Mouse (Mus musculus): ENCODE data around the gene Misp.

The Misp gene

DNA sequence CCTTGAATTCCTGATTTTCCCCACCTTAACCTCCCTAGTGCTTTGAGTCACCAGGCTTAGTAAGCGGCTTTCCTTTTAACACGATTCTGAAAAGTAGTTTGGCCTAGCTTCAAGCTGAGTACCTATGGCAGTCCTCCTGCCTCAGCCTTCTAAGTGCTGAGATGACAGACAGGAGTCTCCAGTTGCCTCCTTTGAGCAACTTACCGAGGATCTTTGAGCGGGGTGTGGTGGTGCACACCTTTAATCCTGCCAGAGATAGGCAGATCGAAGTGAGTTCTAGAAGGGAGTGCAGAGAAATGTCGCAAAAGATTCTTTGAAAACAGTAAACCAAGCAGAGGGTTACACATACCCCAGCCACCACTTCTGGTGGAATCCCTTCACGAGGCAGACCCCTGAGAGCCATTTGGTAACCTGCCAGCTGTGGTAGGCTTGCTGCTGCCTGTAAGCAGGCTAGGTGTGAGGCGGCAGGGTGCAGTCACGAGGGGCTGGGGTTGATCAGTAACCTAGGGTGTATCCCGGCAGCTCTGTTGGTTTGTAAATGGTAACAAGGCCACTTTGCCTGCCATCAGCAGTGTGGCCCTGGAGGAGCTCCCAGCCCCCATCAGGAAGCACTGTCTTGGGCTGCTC is 34.9 kb downstream of the Misp start:
- DNase-seq (ENCODE audit: low spot score): peak; percentile 53

DNA sequence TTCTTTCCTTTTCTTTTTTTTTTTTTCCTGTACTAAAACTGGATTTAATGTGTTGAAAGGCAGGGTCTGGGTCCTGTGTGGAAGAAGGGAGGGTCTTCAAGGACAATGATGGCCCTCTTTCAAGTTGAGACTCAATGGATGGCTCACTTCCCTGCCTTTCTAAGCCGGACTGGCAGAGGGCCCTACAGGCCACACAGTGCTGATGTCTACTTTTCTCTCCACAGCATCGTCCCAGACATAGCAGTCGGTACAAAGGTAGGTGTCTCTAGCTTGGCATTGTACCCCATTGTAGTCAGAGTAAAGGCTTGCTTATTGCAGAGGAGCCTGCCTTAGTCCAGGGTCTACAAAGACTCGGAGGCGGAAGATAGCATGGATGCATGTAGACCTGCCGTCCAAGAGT is 35.5 kb downstream of the Misp start:
- DNase-seq (ENCODE audit: low spot score): no peak

DNA sequence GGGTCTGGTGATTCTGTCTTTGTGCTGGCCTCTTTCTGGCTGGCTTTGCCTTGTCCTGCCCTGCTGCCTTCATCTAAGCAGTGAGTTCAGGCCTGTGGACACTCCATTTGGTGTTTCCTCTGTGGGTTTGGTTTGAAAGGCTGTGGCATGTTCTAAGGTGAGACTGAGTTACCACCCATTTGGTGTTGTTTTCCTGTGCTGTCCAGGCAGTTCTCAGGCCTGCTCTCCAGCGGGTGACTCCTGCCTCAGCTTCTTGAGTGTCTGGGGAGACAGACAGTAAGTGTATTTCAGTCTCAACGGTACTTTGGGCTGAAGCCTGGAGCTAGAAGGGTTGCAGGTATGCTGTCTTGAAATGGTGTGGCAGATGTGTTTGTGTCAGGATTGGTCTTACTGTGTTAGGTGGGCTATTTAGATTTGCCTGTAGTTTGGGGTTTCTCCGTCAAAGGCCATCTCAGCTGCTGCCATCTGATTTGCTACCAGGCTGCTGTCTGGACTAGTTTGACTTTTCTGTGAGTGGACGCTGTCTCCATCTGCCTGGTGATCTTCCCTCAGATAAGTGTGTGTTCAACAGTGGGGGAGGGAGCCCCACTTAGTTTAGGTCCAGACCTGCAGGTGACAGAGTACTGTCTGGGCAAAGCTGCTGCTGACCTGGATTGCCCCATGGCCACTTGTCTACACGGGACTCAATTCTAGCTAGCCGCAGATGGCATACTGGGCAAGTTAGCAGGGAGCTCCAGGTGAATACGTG is 36.1 kb downstream of the Misp start:
- no peak for DNase-seq (ENCODE audit: low spot score)

DNA sequence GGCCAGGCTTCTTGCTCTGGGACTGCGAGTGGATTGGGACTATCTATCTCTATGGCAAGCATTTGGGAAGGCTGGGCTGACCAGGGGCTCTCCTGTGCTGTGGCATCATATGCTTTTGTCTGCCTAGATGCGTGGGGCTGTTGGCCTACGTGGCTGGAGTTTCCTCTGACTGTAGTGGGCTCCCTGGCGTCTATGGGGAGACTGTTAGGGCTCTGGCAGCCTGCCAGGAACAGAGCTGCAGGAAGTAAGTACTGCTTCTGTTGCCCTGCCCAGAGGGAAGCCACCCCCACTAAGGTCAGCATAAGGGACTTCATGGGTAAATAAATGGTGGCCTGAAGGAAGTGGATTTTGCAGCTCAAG is 36.6 kb downstream of the Misp start:
- DNase-seq (ENCODE audit: low spot score): peak; percentile 84

DNA sequence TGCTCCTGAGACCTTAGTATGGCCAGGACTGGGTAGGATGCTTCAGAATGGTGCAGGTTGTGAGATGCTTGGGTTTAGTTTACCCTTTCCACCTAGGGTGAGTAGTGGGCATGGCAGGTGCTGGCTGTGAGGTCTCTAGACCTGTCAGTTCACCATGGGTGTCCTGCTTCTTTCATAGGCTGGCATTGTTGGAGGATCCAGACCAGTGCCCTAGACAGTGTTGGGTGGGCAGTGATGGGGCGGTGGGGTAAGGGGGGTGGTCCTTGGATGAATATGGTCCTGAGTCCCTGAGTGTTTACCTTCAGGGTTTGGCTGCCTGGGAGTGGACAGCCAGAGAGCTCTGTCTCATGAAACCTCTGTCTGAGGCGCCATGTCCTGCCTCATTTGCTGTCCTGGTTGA is 37.1 kb downstream of the Misp start:
- no peak for DNase-seq (ENCODE audit: low spot score)

DNA sequence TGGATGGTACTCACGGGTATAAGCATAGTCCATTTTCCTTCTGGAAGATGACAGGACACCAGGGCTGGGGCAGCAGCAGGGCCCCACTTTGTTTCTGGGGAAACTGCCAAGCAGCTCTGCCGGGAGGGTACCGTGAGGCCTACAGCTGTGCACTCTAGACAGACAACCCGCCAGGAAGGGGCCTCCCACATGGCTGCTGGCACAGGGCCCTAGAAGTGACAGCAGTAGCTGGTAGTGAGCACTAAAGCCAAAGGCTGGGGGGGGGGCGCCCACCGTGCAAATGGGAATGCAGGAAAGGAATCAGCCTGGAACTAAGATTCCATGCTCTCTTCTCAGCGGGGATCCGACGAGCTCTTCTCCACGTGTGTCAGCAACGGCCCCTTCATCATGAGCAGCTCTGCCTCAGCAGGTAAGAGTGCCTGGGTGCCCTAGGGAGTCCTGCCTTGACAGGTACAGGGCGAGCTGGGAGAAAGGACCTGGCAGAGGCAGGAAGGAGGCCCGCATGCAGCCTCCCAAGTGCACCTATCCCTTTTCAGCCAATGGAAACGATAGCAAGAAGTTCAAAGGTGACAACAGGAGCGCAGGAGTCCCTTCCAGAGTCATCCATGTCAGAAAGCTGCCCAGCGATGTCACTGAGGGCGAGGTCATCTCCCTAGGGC is 37.8 kb downstream of the Misp start:
- DNase-seq (ENCODE audit: low spot score): peak; percentile 53

DNA sequence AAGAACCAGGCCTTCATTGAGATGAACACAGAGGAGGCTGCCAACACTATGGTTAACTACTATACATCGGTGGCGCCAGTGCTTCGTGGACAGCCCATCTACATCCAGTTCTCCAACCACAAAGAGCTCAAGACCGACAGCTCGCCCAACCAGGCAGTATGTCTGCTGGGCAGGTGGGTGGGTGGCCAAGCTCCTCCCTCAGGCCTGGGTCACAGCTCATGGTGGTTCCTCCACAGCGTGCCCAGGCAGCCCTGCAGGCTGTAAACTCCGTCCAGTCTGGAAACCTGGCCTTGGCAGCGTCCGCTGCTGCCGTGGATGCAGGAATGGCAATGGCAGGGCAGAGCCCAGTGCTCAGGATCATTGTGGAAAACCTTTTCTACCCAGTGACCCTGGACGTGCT is 38.3 kb downstream of the Misp start:
- no peak for DNase-seq (ENCODE audit: low spot score)

DNA sequence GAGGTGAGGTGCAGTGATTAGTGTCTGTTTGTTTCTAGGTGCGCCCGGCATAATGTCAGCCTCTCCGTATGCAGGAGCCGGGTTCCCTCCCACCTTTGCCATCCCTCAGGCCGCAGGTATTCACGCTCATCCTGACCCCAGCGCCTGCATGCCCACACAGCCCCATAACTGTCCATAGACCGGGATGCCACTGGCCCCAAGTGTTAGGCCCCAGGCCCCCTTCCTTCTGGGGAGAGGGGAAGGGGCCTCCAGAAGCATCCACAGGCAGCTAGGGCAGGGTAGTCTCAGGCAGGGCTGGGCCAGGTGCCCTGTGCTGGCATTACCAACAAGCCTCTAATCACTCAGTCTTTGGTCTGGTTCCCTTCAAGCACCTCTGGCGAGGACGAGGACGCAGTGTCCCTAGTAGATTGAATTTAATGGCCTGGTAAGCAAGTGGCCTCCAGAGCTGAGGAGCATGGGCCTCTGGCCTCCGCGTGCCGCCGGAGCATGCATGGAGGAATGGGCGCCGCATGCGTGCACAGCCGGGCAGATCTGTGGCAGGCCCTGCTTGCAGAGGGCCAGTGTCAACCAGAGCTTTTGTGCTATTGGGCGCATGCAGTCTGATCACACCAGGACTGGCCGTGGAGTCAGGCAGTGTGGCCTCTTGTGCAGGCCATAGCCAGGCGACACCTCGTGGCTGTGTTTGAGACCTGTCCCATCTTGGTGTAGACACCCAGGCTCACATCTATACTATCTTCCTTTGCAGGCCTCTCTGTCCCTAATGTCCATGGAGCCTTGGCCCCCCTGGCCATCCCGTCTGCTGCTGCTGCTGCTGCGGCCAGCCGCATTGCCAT is 39.5 kb downstream of the Misp start:
- DNase-seq (ENCODE audit: low spot score): no peak

DNA sequence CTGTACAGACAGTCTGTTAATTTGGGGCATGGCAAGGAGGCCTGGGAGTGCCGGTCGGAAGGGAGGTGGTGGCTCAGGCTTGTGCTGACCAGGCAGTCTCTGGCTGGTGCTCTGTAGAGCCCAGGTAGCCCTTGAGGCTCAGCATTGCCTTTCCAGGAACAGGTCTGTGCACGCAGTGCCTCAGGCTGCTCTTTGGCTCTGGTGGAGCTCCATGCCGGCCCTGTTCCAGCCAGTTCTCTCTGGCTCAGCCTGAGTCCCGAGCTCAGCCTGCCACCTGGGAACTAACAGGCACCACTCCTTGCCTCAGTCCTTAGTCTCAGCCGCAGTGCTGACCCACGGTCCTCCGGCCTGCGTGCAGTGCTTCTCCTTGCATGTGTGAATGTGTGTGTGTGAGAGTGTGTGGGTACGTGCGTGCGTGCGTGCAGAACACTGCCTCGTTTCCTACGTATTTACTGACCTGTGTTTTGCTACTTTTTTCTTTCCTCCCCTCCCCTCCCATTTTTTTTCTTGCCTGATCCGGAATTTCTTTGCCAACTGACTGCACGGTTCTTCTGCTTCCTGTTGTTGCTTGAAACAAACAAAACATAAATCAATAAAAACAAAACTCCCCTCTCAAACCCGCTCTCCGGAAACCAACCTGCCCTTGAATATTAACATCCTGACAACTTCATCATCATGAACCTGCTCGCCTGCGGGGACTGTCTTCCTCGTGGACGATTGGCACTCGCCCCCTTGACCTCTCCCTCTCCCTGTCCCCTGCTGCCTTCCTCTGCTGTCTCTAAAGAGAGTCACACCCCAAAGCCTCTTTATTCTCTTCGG is 40.6 kb downstream of the Misp start:
- DNase-seq (ENCODE audit: low spot score): no peak

DNA sequence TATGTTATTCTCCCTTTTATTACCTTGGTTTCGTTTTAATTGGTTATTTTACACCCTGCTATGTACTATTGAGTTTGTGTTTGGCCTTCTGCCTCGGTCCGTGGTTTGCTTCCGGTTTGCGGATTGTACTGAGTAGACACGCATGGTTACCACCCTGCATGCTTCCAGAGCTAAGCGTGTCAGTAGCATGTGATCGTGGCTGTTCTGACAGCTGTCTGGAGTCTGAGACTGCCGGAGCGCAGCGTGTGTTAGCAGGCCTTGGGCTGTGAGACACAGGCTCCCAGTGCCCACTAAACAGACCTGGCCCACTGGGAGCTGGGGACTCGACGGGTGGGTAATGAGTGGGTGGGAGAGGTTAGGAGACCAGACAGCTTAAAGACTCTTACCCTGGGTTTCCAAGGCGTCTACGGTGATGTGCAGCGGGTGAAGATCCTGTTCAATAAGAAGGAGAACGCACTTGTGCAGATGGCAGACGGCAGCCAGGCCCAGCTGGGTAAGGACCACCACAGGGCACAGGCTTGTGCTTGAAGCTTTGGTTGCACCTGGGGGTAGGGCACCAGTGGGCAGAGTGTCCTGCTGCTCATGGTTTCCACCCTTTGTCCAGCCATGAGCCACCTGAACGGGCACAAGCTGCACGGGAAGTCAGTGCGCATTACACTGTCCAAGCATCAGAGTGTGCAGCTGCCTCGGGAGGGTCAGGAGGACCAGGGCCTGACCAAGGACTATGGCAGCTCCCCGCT is 41.4 kb downstream of the Misp start:
- DNase-seq (ENCODE audit: low spot score): no peak

DNA sequence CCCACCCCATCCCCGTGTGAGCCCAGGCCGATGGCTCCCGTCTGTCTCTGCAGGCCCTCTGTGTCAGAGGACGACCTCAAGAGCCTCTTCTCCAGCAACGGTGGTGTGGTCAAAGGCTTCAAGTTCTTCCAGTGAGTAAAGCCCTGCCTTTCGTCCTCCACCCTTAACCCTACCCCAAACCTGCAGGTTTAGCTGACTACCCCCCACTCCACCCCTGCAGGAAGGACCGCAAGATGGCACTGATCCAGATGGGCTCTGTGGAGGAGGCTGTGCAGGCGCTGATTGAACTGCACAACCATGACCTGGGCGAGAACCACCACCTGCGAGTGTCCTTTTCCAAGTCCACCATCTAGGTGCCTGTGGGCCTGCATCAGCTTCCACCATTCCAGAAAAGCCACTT is 42.1 kb downstream of the Misp start:
- no peak for DNase-seq (ENCODE audit: low spot score)

DNA sequence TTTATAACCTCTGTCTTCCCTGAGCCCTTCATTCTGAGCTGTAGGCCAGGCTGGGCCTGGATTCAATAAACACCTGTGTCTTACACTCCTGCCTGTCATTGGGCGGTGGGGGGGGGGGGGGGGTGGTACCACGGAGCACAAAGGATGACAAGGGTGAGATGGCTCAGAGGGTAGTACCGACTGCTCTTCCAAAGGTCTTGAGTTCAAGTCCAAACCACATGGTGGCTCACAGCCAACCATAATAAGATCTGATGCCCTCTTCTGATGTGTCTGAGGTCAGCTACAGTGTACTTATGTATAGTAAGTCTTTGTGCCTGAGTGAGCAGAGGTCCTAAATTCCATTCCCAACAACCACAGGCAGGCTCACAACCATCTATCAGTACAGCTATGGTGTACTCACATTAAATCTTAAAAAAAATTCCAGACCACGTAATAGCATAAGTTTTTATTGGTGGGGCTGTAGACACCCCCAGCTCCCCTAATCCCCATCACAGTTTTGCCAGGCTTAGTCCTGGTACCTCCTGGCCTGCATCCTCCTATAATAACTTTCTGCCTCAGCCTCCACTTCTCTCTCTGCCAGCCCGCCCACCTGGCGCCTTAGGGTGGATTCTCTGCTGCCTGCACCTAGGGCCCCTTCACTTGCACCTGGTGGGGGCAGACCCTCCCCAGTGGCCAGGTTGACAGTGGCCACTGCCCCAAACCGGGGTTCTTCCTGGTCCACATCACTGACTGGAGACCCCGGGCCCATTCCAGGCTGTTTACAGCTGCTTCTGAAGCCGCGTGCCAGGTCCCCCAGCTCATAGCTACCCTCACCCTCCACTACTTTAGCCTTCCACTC is 43.8 kb downstream of the Misp start:
- DNase-seq (ENCODE audit: low spot score): no peak

DNA sequence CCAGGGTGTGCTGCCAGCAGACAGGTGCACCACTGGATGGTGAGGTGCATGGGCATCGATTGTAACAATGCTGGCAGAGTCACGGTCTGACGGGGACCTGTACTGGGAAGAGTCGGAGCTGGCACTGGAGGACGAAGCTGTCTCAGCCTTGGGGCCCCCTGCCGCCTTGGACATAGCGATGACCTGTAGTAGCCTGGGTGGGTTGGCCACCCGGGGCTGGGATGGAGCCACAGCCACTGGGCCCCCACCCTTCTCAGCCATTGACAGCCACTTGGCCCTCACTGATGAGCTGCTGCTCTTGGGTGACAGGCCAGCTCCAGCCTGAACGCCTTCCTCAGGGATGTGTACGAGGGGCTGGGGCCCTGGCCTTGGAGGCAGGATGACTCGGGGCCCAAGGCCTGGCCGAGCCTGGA is 44.4 kb downstream of the Misp start:
- DNase-seq (ENCODE audit: low spot score): no peak

DNA sequence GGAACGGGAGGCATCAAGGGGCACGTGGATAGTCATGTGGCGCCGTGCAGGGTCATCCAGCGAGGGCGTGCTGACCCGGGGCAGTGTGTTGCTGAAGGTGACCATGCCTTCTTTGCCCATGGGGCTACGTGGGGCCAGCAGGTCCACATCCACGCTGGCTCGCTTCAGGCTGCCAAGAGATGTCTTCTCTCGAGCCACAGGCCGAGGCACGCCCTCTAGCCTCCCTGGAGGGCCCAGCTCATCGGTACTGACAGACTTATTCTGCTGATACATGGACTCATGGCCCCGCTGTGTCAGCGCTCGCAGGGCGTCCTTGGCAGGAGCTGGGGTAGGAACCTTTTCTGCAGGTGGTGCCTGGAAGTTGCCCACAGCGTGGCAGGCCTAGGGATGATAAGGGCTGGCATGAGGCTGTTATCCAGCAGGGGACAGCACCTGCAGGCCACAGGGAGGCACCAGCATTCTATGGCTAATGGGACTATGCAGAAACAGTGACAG is 45.1 kb downstream of the Misp start:
- no peak for DNase-seq (ENCODE audit: low spot score)

DNA sequence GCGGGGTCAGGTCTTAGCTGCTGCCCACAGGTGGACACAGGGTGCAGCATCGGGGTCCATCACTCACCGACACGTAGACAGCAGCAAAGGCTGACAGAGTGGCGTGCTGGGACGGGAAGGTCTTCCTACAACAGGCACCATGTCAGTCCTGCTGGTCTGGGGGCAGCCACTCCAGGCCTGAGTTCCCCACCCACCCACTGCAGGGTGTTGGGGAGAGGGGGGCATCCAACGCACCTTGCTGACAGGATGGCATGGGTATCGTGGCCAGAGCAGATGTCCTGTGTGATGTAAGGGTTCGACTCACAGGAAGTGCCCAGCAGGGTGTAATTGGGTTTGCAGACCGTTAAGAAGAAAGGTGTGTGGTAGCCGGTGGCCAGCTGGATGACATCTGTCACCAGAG is 45.8 kb downstream of the Misp start:
- no peak for DNase-seq (ENCODE audit: low spot score)

DNA sequence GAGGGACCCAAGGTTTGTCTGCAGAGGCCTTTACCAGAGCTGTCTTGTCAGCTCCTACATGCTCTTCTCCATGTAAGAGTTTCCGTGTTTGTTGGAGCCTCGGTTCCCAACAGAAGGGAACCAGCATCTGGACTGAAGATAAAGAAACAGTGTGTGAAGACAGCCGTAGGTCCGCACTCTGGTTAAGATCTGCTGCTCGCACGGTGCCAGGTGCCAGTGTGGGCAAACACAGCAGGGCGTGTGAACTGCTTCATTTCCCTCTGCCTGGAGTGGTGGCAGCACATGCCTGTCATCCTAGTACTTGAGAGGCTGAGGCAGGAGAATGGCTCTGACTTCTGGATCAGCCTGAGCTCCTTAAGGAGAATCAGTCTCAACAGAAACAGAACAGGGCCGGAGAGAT is 51.1 kb downstream of the Misp start:
- DNase-seq (ENCODE audit: low spot score): no peak

DNA sequence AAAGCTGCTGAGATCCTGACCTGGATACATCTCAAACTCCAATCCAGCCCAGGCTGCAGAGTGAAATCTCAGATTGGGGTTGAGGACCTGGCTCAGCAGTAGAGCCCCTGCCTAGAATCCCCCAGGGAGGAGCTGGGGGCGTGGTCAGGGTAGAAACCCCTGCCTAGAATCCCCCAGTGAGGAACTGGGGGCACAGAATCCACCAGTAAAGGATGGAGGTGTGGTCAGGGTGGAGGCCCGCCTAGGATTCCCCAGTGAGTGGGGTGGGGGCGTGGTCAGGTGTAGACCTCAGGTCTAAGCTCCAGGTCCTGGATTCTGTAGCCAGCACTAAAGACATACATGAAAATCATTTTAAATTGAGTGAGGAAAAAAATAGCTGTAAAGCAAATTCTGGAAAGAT is 52.1 kb downstream of the Misp start:
- DNase-seq (ENCODE audit: low spot score): no peak

DNA sequence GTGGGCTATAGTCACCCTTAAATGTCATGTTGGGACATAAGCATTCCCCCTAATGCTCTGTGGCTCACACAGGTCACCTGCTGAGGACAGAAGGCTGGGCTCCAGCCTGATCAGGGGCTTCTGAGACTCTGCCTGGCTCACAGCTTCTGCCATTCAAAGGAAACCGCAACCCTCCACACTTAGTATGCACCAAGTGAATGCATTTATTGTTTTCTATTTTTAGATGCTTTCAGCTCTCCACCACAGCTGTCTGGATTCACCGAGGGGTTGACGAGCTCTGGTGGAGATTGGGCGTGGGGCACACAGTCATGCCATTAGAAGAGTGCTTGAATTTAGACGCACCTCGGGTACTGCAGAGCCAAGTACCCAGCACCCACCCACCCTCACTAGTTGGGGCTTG is 52.5 kb downstream of the Misp start:
- no peak for DNase-seq (ENCODE audit: low spot score)

DNA sequence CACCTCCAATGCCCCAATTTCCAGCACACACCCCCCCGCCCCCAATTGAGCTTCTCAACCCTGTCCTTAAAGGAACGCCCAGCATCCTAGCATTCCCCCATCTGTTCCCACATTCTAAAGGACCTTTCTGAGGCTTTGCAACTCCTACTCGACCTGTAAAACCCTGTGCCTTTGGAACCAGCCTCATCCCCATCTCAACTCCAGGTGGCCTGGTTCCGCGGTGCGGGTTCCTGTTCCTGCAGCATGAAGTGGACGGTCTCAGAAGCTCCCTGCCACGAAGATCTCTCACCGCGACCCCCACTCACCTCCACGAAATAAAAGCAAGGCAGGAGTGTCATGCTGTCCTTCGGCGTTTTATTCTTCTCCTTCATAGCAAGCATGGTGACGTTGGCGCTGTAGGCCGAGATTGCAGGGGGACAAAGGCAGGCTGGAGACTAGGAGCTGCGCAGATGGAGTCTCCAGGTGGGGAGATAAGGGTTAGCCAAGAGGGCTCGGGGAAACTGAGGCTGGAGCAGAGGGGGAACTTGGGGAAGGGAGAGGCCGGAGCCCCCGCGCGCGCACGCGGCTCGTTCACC is 53.0 kb downstream of the Misp start:
- no peak for DNase-seq (ENCODE audit: low spot score)

Measured in lung, postnatal 25 days (tissue).